Mouse (Mus musculus) spleen, adult 2 months (tissue): ENCODE results near the gene Sh3bp1.

ENCODE experiments used
- CTCF ChIP-seq: fragments of 200-500 bp; IDR thresholded peaks from 2 replicates; pipeline ENCODE4 v1.5.1; 2011; ENCODE audit warnings: mild to moderate bottlenecking, inconsistent platforms; ENCODE audit not compliant: insufficient read depth, insufficient read length, insufficient replicate concordance; ENCODE audit errors: extremely low read depth
- POLR2A ChIP-seq: fragments of 200-500 bp; IDR thresholded peaks from 2 replicates; pipeline ENCODE4 v1.6.1; 2011; ENCODE audit warnings: low read depth, low read length, inconsistent platforms

GRCm38 (mm10) chr15:78894726-78895125, 4.8 kb upstream of the Sh3bp1 start:
- TF ChIP-seq POLR2A (no peak), CTCF (no peak)
